Mouse (Mus musculus): ENCODE data around the gene Nupl1. TPM values are rescaled to one million over a fixed set of nuclear protein-coding genes. Genes with fewer than 3 reads are reported as not detected.

Nupl1 gene
- 0.05 TPM in 1 of 2 replicates, not detected in the other for polyA plus RNA-seq (2016; fragmentation: Nextera tagmentation; extraction: Ambion mirVana)

DNA sequence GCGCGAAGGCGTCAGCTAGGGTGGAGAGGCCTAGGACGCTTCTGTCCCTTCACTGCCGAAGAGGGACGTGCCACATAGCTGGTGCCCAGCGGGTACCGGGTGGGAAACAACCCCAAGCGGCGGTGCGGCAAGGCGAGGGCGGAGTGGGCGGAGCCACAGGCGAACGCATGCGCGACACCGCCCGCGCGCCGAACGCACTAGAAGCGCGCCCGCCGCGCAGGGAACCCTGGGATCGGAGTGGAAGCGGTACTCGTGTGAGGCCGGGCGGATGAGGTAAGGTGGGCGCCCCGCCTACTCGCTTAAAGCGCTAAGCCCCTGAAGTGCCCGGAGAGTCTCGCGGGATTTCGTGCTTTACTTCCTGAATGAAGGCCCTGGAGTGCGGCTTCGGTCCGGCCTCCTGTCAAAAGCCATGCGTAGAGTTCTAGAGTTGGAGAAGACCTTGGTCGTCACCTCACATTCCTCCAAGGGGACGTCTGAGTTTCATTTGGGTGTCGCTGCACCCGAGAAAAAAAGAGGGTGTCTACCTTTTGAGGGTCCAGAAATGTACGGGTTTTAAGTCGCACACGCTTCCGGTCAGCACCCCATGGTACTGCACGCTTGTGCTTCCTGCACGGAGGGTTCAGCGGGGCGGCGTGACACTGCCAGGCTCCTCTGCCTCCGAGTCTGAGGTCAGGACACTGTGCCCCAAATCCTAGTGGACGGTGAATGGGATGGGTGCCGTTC is at the start of gene Nupl1, which contains the start of gene Gm49336:
Gene Nupl1 (minus strand): TSS at position 151 of the 723 bp plus-strand sequence.
Gene Gm49336 (minus strand): TSS at position 227 of the 723 bp plus-strand sequence.
- under 1% methylated on average over 62 of the region's 62 CpGs for WGBS
- Histone ChIP-seq H3K4me1 (peaks cover 30% of the 10 kb centered on the region), H3K36me3 (replicated peaks) (peaks cover 14% of the 10 kb centered on the region), H3K4me3 (peak within 1 kb of the TSS; percentile 97), H3K9me3 (no peaks in the 10 kb centered on the region), H3K27me3 (ENCODE audit: poor library complexity, severe bottlenecking) (no peaks in the 10 kb centered on the region), H3K27ac (peak within 1 kb of the TSS; percentile 97)
- DNase-seq (ENCODE audit: extremely low spot score, low spot score) = peak; percentile 97

DNA sequence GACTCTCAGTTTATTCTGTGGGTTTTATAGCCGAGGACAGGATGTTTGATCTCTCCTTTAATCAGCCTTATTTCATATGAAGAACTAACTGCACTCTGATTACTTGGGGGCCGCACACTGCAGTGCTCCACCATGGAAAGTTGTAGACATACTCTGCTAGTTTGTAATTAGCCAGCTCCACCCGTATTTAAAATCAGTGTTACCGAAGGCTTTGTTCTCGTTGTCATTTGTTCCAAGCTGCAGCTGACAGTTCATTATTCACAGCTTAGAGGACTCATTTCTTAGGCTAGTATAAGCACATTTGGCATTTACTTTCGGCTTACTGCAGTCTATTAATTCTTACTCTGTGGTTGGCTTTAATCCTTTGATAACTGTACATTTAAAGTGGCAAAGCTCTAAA is 49.8 kb upstream of the Nupl1 start:
- Histone ChIP-seq H3K4me1 (peaks cover 29% of the 10 kb centered on the region), H3K4me3 (no peak overlapping the region), H3K9me3 (no peaks in the 10 kb centered on the region), H3K27ac (0 out of 2 replicates have a peak overlapping the region, but pooled peaks have one; percentile 53), H3K36me3 (replicated peaks) (peaks cover 28% of the 10 kb centered on the region), H3K27me3 (ENCODE audit: poor library complexity, severe bottlenecking) (no peaks in the 10 kb centered on the region)
- no peak for DNase-seq (ENCODE audit: extremely low spot score, low spot score)
- 54% methylated on average over 6 of the region's 6 CpGs for WGBS

DNA sequence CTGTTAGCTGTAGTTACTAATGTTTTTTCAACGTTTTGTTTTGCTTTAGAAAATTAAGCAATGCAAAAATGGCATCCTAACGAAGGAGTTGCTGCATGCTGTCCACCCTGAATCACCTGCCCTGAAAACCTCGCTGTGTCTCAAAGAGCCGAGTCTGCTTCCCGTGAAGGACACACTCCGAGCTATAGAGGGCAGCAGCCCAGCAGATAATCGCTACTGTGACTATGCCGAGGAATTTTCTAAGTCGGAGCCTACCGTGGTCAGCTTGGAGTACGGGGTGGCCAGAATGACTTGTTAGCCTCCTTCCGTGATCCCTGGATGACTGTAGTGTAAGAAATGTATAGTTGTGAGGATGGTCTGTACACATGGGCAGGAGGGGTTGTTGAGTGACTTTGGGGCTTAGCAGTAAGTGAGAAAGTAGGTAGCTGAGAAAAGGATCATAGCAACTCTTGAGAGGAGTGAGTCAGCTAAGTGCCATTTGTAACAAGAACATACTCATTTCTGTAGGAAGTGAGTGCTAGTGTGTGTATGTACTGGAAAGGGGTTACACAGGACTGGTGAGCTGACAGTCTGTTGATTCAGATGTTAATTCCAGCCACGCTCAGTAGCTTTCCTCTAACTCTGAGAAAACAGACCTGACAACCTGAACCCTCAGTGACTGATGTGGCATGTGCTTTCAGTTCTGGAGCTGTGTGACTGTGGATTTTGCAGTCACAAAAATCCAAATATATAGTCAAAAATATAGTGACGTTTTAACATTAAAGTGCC is 49.2 kb upstream of the Nupl1 start:
- H3K4me1 ChIP-seq = peaks cover 29% of the 10 kb centered on the region
- no peaks in the 10 kb centered on the region for H3K9me3 ChIP-seq
- H3K27me3 ChIP-seq (ENCODE audit: poor library complexity, severe bottlenecking) = no peaks in the 10 kb centered on the region
- no peak for DNase-seq (ENCODE audit: extremely low spot score, low spot score)
- H3K36me3 ChIP-seq (replicated peaks) = peaks cover 28% of the 10 kb centered on the region
- 65% methylated on average over 14 of the region's 14 CpGs for WGBS
- no peak overlapping the region for H3K4me3 ChIP-seq
- peak overlapping the region; percentile 53; the same call in 1 of the 2 replicates for H3K27ac ChIP-seq

DNA sequence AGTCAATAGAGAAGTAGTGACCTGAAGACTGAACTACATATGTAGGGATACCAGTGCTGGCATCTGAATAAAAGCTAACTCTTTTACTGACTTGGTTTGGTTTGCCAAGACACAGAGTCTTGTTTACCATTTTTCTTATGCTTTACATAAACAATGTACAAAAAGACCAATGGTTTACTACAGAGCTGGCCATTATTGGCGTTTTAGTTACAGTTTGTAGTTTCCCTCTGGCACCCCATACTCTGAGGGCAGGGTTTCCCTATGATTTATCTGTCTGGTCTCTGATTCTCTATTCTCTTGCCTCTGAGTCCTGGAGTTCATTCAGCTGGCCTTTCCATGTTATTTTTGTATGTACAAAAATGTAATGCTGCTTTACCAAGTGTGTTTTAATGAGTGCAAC is 44.3 kb upstream of the Nupl1 start:
- Histone ChIP-seq H3K27ac (no peak overlapping the region), H3K4me3 (no peak overlapping the region), H3K9me3 (no peaks in the 10 kb centered on the region), H3K36me3 (replicated peaks) (peaks cover 19% of the 10 kb centered on the region), H3K4me1 (peaks cover 7% of the 10 kb centered on the region), H3K27me3 (ENCODE audit: poor library complexity, severe bottlenecking) (no peaks in the 10 kb centered on the region)
- 85% methylated on average over 1 of the region's 1 CpGs for WGBS
- no peak for DNase-seq (ENCODE audit: extremely low spot score, low spot score)

DNA sequence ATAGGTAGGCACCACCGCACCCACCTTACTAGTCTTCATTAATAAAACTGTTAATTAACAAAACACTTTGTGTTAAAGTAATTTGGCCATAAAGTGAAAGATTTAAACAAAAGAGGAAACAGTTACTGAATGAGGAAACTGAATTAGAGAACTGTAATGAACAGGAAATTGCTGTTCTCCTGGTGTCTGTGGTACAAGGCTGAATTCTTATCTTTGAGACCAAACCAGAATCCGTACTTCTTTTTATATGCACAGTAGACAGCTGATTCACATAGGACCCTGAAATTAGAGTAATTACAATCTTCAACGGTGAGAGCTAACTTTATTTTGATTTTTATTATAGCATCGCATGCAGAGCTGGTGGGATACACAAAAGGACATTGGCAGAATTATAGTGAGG is 39.1 kb upstream of the Nupl1 start:
- H3K4me3 ChIP-seq = no peak overlapping the region
- 95% methylated on average over 4 of the region's 4 CpGs for WGBS
- H3K4me1 ChIP-seq = no peaks in the 10 kb centered on the region
- no peaks in the 10 kb centered on the region for H3K27me3 ChIP-seq (ENCODE audit: poor library complexity, severe bottlenecking)
- no peak for DNase-seq (ENCODE audit: extremely low spot score, low spot score)
- no peak overlapping the region for H3K27ac ChIP-seq
- H3K36me3 ChIP-seq (replicated peaks) = peaks cover 15% of the 10 kb centered on the region
- H3K9me3 ChIP-seq = no peaks in the 10 kb centered on the region

DNA sequence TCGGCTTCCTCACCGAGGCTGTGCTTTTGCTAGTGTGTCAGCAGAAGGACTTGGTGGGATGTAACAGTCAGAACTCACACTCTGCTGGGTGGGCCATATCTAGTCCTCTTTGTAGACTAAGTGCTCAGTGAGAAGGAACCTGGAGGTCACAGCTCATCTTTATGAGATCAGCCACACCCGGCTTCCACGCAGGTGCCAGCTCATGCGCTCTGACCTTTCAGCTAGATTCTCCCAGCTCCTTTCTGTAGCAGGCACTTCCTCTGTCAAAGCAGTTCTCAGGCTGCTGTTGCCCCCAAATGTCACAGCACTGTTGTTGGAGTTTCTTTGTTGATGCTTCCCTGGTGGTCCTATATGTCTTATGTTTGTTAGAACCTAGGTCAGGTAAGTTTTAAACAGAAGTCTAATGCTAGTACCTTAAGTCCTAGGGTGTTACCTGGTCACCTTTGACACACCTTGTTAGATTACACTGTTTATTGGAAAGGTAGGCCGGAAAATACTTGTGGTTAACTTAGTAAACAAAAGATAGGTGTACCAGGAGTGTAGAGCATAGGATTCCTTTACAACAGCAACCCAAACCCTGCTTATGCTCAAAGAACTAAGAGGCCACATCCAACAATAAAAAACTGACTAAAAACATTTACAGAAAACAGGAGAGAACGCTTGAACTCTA is 35.1 kb upstream of the Nupl1 start:
- H3K36me3 ChIP-seq (replicated peaks) = peaks cover 17% of the 10 kb centered on the region
- no peaks in the 10 kb centered on the region for H3K27me3 ChIP-seq (ENCODE audit: poor library complexity, severe bottlenecking)
- no peaks in the 10 kb centered on the region for H3K9me3 ChIP-seq
- WGBS = 90% methylated on average over 7 of the region's 7 CpGs
- H3K27ac ChIP-seq = no peak overlapping the region
- no peak for DNase-seq (ENCODE audit: extremely low spot score, low spot score)
- H3K4me3 ChIP-seq = no peak overlapping the region
- H3K4me1 ChIP-seq = no peaks in the 10 kb centered on the region

DNA sequence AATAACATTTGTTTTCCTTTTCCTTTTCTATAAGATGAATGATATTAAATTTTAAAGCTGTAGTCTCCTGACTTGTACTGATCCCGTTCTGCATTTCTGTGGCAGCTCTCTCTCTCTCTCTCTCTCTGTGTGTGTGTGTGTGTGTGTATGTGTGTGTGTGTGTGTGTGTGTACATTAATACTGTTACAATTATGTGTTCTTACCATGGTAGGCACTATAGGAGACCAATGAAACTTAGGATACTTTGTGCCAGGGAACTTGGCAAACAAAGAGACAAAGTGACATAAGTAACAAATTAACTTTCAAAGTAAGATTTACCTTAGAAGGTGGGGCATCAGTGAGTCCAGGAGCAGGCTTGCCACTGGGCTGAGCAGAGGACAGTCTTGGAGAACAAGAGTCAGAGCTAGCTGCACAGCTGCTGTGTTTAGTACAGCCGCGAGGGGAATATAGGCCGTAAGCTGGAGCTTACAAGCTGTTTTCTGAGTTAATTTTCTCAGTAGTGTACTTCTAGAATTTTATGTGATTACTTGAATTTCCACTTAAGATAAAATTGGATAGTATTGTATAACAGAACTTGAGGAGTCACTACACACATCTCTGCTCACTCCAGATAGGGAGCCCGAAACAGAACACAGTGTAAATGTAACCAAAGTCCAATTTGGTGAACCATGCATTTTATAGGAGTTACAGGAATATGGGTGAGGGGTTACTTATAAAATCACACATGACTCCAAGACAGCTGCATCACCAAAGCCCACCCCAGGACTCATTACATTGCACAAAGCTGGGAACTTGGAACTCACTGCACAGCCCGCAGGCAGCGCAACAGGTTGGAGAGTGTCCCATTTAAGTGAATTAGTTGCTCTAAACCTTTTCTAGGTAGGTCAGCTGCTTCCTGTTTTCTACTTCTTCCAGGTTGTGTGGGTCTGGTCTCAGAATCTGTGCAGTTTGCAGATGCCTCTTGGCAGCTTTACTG is 24.4 kb upstream of the Nupl1 start:
- Histone ChIP-seq H3K27ac (no peak overlapping the region), H3K4me3 (no peak overlapping the region), H3K27me3 (ENCODE audit: poor library complexity, severe bottlenecking) (no peaks in the 10 kb centered on the region), H3K9me3 (no peaks in the 10 kb centered on the region), H3K36me3 (replicated peaks) (no peaks in the 10 kb centered on the region), H3K4me1 (0 out of 2 replicates have a peak, but pooled peaks cover 4% of the 10 kb centered on the region)
- DNase-seq (ENCODE audit: extremely low spot score, low spot score) = no peak
- 97% methylated on average over 7 of the region's 7 CpGs for WGBS

DNA sequence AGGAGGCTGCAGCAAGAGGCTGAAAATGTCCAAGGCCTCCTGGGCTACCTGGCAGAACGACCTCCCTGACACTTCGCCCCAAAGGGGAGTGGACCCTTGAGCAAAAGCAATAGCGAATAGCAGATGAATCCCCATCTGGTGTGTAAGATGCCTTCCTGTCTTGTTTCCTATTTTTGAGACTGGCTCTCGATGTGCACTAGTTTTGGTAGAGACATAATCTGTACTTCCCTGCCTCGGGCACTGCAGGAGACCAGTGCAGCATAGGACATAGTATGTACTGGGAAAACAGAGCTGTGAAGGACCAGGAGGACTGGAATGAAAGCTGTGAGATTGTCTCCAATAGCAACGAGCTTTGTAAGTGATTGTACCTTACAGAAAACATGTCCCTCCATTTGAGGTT is 22.1 kb upstream of the Nupl1 start:
- no peaks in the 10 kb centered on the region for H3K9me3 ChIP-seq
- no peaks in the 10 kb centered on the region for H3K36me3 ChIP-seq (replicated peaks)
- no peak overlapping the region for H3K4me3 ChIP-seq
- H3K27ac ChIP-seq = no peak overlapping the region
- 83% methylated on average over 6 of the region's 6 CpGs for WGBS
- no peaks in the 10 kb centered on the region for H3K27me3 ChIP-seq (ENCODE audit: poor library complexity, severe bottlenecking)
- DNase-seq (ENCODE audit: extremely low spot score, low spot score) = no peak
- H3K4me1 ChIP-seq = peaks cover 4% of the 10 kb centered on the region; the same call in 1 of the 2 replicates

DNA sequence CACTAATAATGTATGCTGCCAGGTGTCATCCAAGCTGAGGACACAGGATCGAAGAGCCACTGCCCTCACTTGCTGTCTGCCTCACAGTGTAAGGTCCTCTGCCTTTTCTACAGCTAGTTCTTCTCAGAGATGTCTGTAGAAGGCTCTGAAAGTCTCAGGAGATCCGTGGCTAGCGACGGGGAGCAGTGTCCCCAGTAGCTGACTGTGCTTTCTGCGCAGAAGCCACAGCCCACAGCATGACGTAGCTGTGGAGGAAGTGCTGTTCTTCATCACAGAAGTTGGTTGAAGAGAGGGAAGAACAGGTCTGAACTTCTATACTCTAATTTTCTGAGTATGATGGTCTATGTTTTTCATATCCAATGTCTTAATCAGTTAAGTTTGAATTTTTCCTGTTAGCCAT is 18.1 kb upstream of the Nupl1 start:
- H3K4me3 ChIP-seq = no peak overlapping the region
- H3K36me3 ChIP-seq (replicated peaks) = no peaks in the 10 kb centered on the region
- peaks cover 17% of the 10 kb centered on the region for H3K4me1 ChIP-seq
- H3K9me3 ChIP-seq = no peaks in the 10 kb centered on the region
- WGBS = 90% methylated on average over 6 of the region's 6 CpGs
- no peak for DNase-seq (ENCODE audit: extremely low spot score, low spot score)
- H3K27ac ChIP-seq = no peak overlapping the region
- no peaks in the 10 kb centered on the region for H3K27me3 ChIP-seq (ENCODE audit: poor library complexity, severe bottlenecking)

DNA sequence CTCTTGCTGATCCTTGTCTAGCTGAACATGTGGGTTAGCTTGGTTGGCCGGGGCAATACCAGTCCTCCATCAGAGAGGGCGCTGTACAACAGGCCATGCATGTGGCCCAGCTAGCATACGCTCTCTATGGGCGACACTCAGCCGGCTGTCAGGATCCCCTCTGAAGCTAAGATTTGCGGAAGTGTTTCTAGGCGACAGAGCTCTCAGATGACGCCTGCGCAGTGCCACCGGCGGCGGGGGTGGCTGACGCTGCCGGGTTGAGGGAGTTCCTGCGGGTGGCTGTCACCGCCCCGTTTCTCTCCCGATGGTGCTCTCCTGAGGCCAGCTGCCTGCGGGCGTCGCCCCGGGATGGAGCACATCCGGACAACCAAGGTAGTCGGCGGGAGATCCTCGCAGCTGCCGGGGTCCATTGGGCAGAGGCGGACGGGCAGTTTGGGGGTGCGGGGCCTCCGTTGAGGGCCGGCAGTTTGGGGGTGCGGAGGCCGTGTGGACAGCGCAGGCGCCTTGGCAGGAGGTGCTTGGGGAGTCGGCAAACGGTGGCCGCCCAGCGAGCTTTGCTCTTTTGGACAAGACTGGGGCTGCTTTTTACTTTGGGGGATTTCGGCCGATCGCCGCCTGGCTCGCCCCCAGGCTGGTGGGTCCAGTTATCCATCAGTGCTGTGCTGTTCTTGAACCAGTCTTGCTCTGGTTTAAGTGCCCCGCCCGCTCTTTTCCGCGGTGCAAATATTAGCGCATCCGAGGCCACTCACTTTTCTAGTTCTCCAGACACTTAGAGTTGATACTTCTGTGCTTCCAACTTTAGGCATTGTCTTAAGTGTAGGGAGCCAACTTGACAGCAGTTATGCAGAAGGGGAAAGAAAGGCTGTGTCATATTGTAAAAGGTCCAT is 14.0 kb upstream of the Nupl1 start, which contains the start of gene Mtmr6:
Gene Mtmr6 (plus strand): TSS at position 239 of the 887 bp plus-strand sequence.
- peak; percentile 96 for DNase-seq (ENCODE audit: extremely low spot score, low spot score)
- under 1% methylated on average over 51 of the region's 51 CpGs for WGBS
- peak within 1 kb of the TSS; percentile 82 for H3K4me3 ChIP-seq
- no peaks in the 10 kb centered on the region for H3K9me3 ChIP-seq
- H3K27ac ChIP-seq = peak within 1 kb of the TSS; percentile 91
- no peaks in the 10 kb centered on the region for H3K27me3 ChIP-seq (ENCODE audit: poor library complexity, severe bottlenecking)
- no peaks in the 10 kb centered on the region for H3K36me3 ChIP-seq (replicated peaks)
- peaks cover 13% of the 10 kb centered on the region for H3K4me1 ChIP-seq

DNA sequence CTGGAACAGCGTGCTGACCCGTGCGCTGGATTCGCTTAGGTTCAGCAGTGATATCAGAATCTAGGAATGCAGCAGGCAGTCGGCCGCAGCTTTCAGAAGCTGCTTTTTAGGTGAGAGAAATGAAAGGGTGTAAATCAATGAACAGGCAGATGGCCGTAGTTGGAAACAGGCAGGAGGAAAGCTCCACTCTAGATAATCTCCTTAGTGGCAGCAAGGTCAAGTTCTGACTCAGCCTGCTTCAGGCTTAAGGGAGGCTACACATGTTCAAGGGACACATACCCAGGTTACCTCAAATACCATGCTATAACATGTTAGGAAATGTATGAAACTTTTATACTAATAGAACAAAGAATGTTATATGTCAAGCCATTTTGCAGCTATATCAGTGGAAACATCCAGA is 11.1 kb upstream of the Nupl1 start:
- H3K27ac ChIP-seq = no peak overlapping the region
- no peak for DNase-seq (ENCODE audit: extremely low spot score, low spot score)
- peaks cover 13% of the 10 kb centered on the region for H3K4me1 ChIP-seq
- H3K4me3 ChIP-seq = no peak overlapping the region
- 80% methylated on average over 7 of the region's 7 CpGs for WGBS
- no peaks in the 10 kb centered on the region for H3K27me3 ChIP-seq (ENCODE audit: poor library complexity, severe bottlenecking)
- H3K36me3 ChIP-seq (replicated peaks) = no peaks in the 10 kb centered on the region
- H3K9me3 ChIP-seq = no peaks in the 10 kb centered on the region
